Mouse (Mus musculus) midbrain, embryonic 15.5 days (tissue): ENCODE results near the gene Mark1. TPM values are rescaled to one million over a fixed set of nuclear protein-coding genes. Genes with fewer than 3 reads are reported as not detected.

Experiments
- ATAC-seq: fragments of 200-750 bp; cut with Nextera tagmentation; replicated peaks from 2 replicates; pipeline ENCODE4 v1.8.0; 2017; ENCODE audit warnings: moderate TSS enrichment
- H3K27ac ChIP-seq: fragments of 300-500 bp; sonication (generic); 2 replicates; pipeline ENCODE4 v1.5.1; 2015; ENCODE audit warnings: mild to moderate bottlenecking, inconsistent platforms
- H3K27me3 ChIP-seq: fragments of 300-500 bp; sonication (generic); replicated peaks from 2 replicates; pipeline ENCODE4 v1.6.1; 2015; ENCODE audit warnings: inconsistent platforms
- H3K36me3 ChIP-seq: fragments of 300-500 bp; sonication (generic); replicated peaks from 2 replicates; pipeline ENCODE4 v1.6.1; 2015; ENCODE audit warnings: inconsistent platforms
- H3K4me1 ChIP-seq: fragments of 300-500 bp; sonication (generic); 2 replicates; pipeline ENCODE4 v1.6.1; 2015; ENCODE audit warnings: inconsistent platforms
- H3K4me2 ChIP-seq: fragments of 300-500 bp; sonication (generic); 2 replicates; pipeline ENCODE4 v1.6.1; 2015; ENCODE audit warnings: inconsistent platforms, mild to moderate bottlenecking, moderate library complexity
- H3K4me3 ChIP-seq: fragments of 300-500 bp; sonication (generic); 2 replicates; pipeline ENCODE4 v1.5.1; 2015; ENCODE audit warnings: mild to moderate bottlenecking, inconsistent platforms
- H3K9ac ChIP-seq: fragments of 300-500 bp; sonication (generic); 2 replicates; pipeline ENCODE4 v1.6.1; 2015; ENCODE audit warnings: mild to moderate bottlenecking, inconsistent platforms
- H3K9me3 ChIP-seq: fragments of 300-500 bp; sonication (generic); 2 replicates; pipeline ENCODE4 v1.6.1; 2016; ENCODE audit warnings: inconsistent platforms
- WGBS: fragments of 180-500 bp; shearing (Covaris S2); methylation state at CpG from one replicate; pipeline ENCODE4 v1.1.7; 2015; ENCODE audit warnings: mixed read lengths; 5-methylcytosine and 5-hydroxymethylcytosine counted together
- polyA plus RNA-seq: library from polyadenylated mRNA; unstranded; fragments of >200 nt; fragmentation: Nextera tagmentation; extraction: Ambion mirVana; gene quantifications from 2 replicates; pipeline ENCODE4 v1.2.1, GENCODE M21; 2015

Mark1 gene
- polyA plus RNA-seq, 1 experiment from 2014 or later = 17.3 TPM

DNA sequence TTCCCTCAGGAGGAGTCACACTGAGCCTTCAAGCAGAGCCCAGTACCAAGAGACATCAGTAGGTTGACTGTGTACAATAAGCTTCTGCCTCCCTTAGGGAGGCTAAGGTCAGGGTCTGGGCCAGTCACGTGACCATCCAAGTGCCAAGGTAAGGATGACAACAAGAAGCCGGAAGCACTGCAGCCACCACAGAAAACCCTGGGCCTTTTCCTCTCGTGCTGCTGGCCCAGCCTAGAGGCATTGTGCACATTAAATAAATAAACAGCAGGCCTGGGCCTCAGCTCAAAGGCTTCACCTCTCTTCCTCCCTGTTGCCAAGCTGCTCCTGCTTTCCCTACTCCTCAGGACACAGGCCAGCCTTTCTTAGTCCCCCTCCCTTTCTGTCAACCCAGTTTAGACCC, 139.1 kb downstream of the Mark1 start:
- H3K9me3 ChIP-seq = no peaks in the 10 kb centered on the region
- no peak overlapping the region for H3K4me2 ChIP-seq
- H3K36me3 ChIP-seq = no peaks in the 10 kb centered on the region
- whole genome bisulfite sequencing = 67% methylated on average over 3 of the region's 3 CpGs
- H3K9ac ChIP-seq = no peak overlapping the region
- ATAC-seq = no peak
- no peak overlapping the region for H3K4me3 ChIP-seq
- H3K4me1 ChIP-seq = no peaks in the 10 kb centered on the region
- no peak overlapping the region for H3K27ac ChIP-seq
- H3K27me3 ChIP-seq = no peaks in the 10 kb centered on the region; the same call in 1 of the 2 replicates

- H3K4me1 ChIP-seq = no peaks in the 10 kb centered on the region
- WGBS = 89% methylated on average over 1 of the region's 1 CpGs
These were observed 141.1 kb downstream of the Mark1 start for GRCm38 (mm10) chr1:184858253-184858652.

DNA sequence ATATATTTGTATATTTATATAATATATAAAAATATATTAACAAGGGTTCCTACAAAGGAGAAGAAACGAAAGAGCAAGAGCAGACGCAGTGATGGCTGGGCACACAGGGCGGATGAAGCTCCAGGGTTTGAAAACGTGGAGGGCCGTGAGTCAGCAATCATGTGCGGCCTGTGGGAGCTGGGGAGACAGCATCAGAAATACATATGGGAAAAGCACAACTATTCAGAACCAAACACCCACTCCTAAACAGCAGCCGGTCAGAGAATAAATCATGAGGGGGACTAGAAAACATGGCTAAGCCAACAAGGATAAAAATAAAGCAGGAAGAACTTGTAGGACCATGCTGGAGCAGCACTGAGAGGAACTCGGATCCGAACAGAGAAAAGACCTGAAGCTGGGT, 142.2 kb downstream of the Mark1 start:
- Histone ChIP-seq H3K27me3 (no peaks in the 10 kb centered on the region; the same call in 1 of the 2 replicates), H3K36me3 (no peaks in the 10 kb centered on the region), H3K9ac (no peak overlapping the region), H3K4me1 (peaks cover 4% of the 10 kb centered on the region), H3K9me3 (no peaks in the 10 kb centered on the region), H3K27ac (no peak overlapping the region), H3K4me2 (no peak overlapping the region), H3K4me3 (no peak overlapping the region)
- no peak for ATAC-seq
- 88% methylated on average over 9 of the region's 9 CpGs for WGBS

More at GRCm38 (mm10) chr1:184858253-184858652, 141.1 kb downstream of the Mark1 start:
- no peak overlapping the region for H3K9ac ChIP-seq
- no peak overlapping the region for H3K4me2 ChIP-seq
- ATAC-seq = no peak
- no peaks in the 10 kb centered on the region; the same call in 1 of the 2 replicates for H3K27me3 ChIP-seq
- no peaks in the 10 kb centered on the region for H3K36me3 ChIP-seq
- H3K27ac ChIP-seq = no peak overlapping the region
- H3K9me3 ChIP-seq = no peaks in the 10 kb centered on the region
- no peak overlapping the region for H3K4me3 ChIP-seq

GRCm38 (mm10) chr1:184853922-184854321, 145.4 kb downstream of the Mark1 start:
- Histone ChIP-seq H3K4me3 (no peak overlapping the region), H3K27me3 (peaks cover 5% of the 10 kb centered on the region), H3K4me1 (peaks cover 10% of the 10 kb centered on the region), H3K4me2 (no peak overlapping the region), H3K36me3 (no peaks in the 10 kb centered on the region), H3K27ac (no peak overlapping the region), H3K9ac (no peak overlapping the region), H3K9me3 (no peaks in the 10 kb centered on the region)
- no peak for ATAC-seq
- 66% methylated on average over 3 of the region's 3 CpGs for WGBS

GRCm38 (mm10) chr1:184853339-184853738, 146.0 kb downstream of the Mark1 start:
- ATAC-seq = no peak
- 25% methylated on average over 5 of the region's 5 CpGs for WGBS

DNA sequence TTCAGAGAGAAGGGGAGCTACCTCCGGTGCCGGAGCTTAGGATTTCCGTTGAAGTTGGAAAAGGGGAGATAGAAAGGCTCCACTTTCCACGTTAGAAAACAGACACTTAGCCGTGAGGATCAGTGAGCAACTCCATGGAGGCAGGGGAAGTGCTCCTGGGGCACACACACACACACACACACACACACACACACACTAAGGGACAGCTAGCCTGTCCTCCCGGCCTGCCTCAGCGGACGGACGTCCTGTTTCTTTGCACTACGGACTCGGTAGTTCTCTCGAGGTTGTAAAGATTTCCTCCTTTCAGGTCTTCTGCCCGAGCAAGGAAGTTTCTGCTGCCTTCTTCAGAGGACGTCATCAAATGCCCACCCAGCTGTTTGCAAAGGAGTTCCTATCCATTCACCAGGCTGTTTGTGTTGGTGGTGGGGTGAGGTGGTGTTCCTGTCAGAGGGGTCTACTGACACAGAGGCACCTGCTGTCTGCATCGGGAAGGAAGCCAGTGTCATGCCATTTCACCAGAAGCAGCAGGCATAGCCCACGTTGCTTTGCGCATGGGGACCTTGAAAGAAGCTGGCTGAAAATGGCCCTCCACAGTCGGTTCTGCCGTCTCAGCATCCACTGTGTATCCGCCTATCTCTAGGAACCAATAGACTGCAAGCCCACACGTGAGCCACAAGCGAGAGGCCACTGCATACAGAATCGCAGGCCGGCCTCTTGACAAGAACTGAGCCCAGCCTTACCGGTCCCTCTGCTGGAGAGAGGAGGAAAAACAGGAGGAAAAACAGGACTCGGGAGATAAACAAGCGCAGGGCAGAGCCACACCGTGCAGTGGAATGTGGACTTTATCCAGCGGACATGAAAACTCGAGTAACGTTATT, 147.4 kb downstream of the Mark1 start:
- Histone ChIP-seq H3K36me3 (no peaks in the 10 kb centered on the region), H3K27ac (peak overlapping the region; percentile 40), H3K4me1 (peaks cover 10% of the 10 kb centered on the region), H3K4me3 (peak overlapping the region; percentile 17), H3K9ac (0 out of 2 replicates have a peak overlapping the region, but pooled peaks have one; percentile 3), H3K9me3 (no peaks in the 10 kb centered on the region), H3K4me2 (peak overlapping the region; percentile 48), H3K27me3 (peaks cover 6% of the 10 kb centered on the region)
- WGBS = 16% methylated on average over 31 of the region's 31 CpGs
- peak; percentile 96 for ATAC-seq

More at GRCm38 (mm10) chr1:184853339-184853738, 146.0 kb downstream of the Mark1 start:
- Histone ChIP-seq H3K27ac (no peak overlapping the region), H3K4me3 (no peak overlapping the region), H3K4me2 (no peak overlapping the region), H3K4me1 (peaks cover 10% of the 10 kb centered on the region), H3K36me3 (no peaks in the 10 kb centered on the region), H3K27me3 (peaks cover 5% of the 10 kb centered on the region), H3K9ac (no peak overlapping the region), H3K9me3 (no peaks in the 10 kb centered on the region)

GRCm38 (mm10) chr1:184851166-184851565, 148.2 kb downstream of the Mark1 start:
- ATAC-seq = no peak
- Histone ChIP-seq H3K4me2 (no peak overlapping the region), H3K27ac (no peak overlapping the region), H3K4me3 (no peak overlapping the region), H3K9ac (no peak overlapping the region), H3K9me3 (no peaks in the 10 kb centered on the region), H3K27me3 (peaks cover 10% of the 10 kb centered on the region), H3K4me1 (peaks cover 16% of the 10 kb centered on the region), H3K36me3 (no peaks in the 10 kb centered on the region)
- 40% methylated on average over 7 of the region's 7 CpGs for WGBS

- no peak overlapping the region for H3K4me2 ChIP-seq
- no peak for ATAC-seq
These were observed 152.4 kb downstream of the Mark1 start for GRCm38 (mm10) chr1:184846973-184847372.

More at GRCm38 (mm10) chr1:184846973-184847372, 152.4 kb downstream of the Mark1 start:
- 48% methylated on average over 3 of the region's 3 CpGs for WGBS
- peaks cover 10% of the 10 kb centered on the region for H3K27me3 ChIP-seq
- H3K36me3 ChIP-seq = no peaks in the 10 kb centered on the region
- H3K4me1 ChIP-seq = peaks cover 28% of the 10 kb centered on the region
- no peak overlapping the region for H3K9ac ChIP-seq
- no peak overlapping the region for H3K4me3 ChIP-seq
- H3K27ac ChIP-seq = no peak overlapping the region
- no peaks in the 10 kb centered on the region for H3K9me3 ChIP-seq

Other genes starting within 250 kb of the Mark1 start
- gene Marc1, start 188.3 kb downstream of the Mark1 start, polyA plus RNA-seq = 0.13 TPM in 1 of 2 replicates, not detected in the other
- 96.7 and 117 TPM in 2 replicates for gene Marc2, start 153.1 kb downstream of the Mark1 start, polyA plus RNA-seq
- gene C130074G19Rik, start 116.4 kb downstream of the Mark1 start, polyA plus RNA-seq = 0.84 and 1.2 TPM in 2 replicates
- gene Rab3gap2, start 204.5 kb upstream of the Mark1 start, polyA plus RNA-seq = 25.0 and 26.9 TPM in 2 replicates